Mouse (Mus musculus) bone marrow macrophage, adult 2 months (primary cell): ENCODE results near the gene Kat6b. TPM values are rescaled to one million over a fixed set of nuclear protein-coding genes. Genes with fewer than 3 reads are reported as not detected.
A peak's percentile ranks its signal among the peaks of the same experiment; 100 is the strongest.

Experiments used
- H3K27ac ChIP-seq: 2 replicates; pipeline ENCODE4 v1.5.1; 2012; ENCODE audit warnings: low read depth, low read length; ENCODE audit not compliant: insufficient read depth
- H3K4me1 ChIP-seq: 2 replicates; pipeline ENCODE4 v1.6.1; 2012; ENCODE audit warnings: low read length; ENCODE audit not compliant: control insufficient read depth, insufficient read depth
- H3K4me3 ChIP-seq: 2 replicates; pipeline ENCODE4 v1.5.1; 2012; ENCODE audit warnings: mild to moderate bottlenecking, low read length, moderate library complexity; ENCODE audit not compliant: insufficient read depth
- CTCF ChIP-seq: IDR thresholded peaks from 2 replicates; pipeline ENCODE4 v1.5.1; 2012; ENCODE audit warnings: low read depth, mild to moderate bottlenecking, low read length, moderate library complexity
- POLR2A ChIP-seq: IDR thresholded peaks from 2 replicates; pipeline ENCODE4 v1.6.1; 2012; ENCODE audit warnings: mild to moderate bottlenecking, low read depth, low read length, borderline replicate concordance
- polyA plus RNA-seq: library from polyadenylated mRNA; stranded (reverse); fragments of >200 nt; gene quantifications from 2 replicates; pipeline ENCODE4 v1.2.4, GENCODE M21; 2012; ENCODE audit not compliant: missing spikeins, insufficient read depth, insufficient read length

Kat6b gene
- polyA plus RNA-seq, 1 experiment = 9.0 TPM

GRCm38 (mm10) chr14:21600628-21601027 lies 119.4 kb downstream of the Kat6b start:
- no peak for TF ChIP-seq CTCF
- no peak for TF ChIP-seq POLR2A
- H3K27ac ChIP-seq = no peak overlapping the region
- peaks cover 2% of the 10 kb centered on the region; the same call in 1 of the 2 replicates for H3K4me1 ChIP-seq
- H3K4me3 ChIP-seq = no peak overlapping the region

GRCm38 (mm10) chr14:21602166-21602565 lies 120.9 kb downstream of the Kat6b start:
- Histone ChIP-seq H3K4me3 (no peak overlapping the region), H3K4me1 (peaks cover 2% of the 10 kb centered on the region; the same call in 1 of the 2 replicates), H3K27ac (no peak overlapping the region)
- no peak for TF ChIP-seq CTCF
- TF ChIP-seq POLR2A = no peak

GRCm38 (mm10) chr14:21602937-21603336 lies 121.7 kb downstream of the Kat6b start:
- peaks cover 2% of the 10 kb centered on the region; the same call in 1 of the 2 replicates for H3K4me1 ChIP-seq
- H3K4me3 ChIP-seq = no peak overlapping the region
- no peak overlapping the region for H3K27ac ChIP-seq
- TF ChIP-seq POLR2A (no peak), CTCF (no peak)

GRCm38 (mm10) chr14:21607686-21608085 lies 126.5 kb downstream of the Kat6b start:
- Histone ChIP-seq H3K4me1 (peaks cover 11% of the 10 kb centered on the region), H3K4me3 (no peak overlapping the region), H3K27ac (no peak overlapping the region)
- TF ChIP-seq CTCF = no peak
- no peak for TF ChIP-seq POLR2A

GRCm38 (mm10) chr14:21608886-21609285 lies 127.7 kb downstream of the Kat6b start:
- no peak for TF ChIP-seq POLR2A
- no peak for TF ChIP-seq CTCF
- Histone ChIP-seq H3K27ac (no peak overlapping the region), H3K4me1 (peaks cover 20% of the 10 kb centered on the region), H3K4me3 (no peak overlapping the region)

- Histone ChIP-seq H3K4me1 (peaks cover 32% of the 10 kb centered on the region), H3K27ac (no peak overlapping the region), H3K4me3 (no peak overlapping the region)
- no peak for TF ChIP-seq CTCF
- no peak for TF ChIP-seq POLR2A
Measured at GRCm38 (mm10) chr14:21610224-21610623, 129.0 kb downstream of the Kat6b start.

- peak overlapping the region; percentile 71 for H3K27ac ChIP-seq
- H3K4me1 ChIP-seq = peaks cover 38% of the 10 kb centered on the region
- H3K4me3 ChIP-seq = no peak overlapping the region
- TF ChIP-seq CTCF (no peak), POLR2A (no peak)
Measured at GRCm38 (mm10) chr14:21613031-21613430, 131.8 kb downstream of the Kat6b start.

GRCm38 (mm10) chr14:21614103-21614502 lies 132.9 kb downstream of the Kat6b start:
- peaks cover 38% of the 10 kb centered on the region for H3K4me1 ChIP-seq
- no peak for TF ChIP-seq POLR2A
- TF ChIP-seq CTCF = no peak
- H3K27ac ChIP-seq = peak overlapping the region; percentile 71
- H3K4me3 ChIP-seq = no peak overlapping the region

GRCm38 (mm10) chr14:21615853-21616252 lies 134.6 kb downstream of the Kat6b start:
- Histone ChIP-seq H3K4me1 (peaks cover 38% of the 10 kb centered on the region), H3K4me3 (no peak overlapping the region), H3K27ac (no peak overlapping the region)
- TF ChIP-seq CTCF = no peak
- TF ChIP-seq POLR2A = no peak

- Histone ChIP-seq H3K4me1 (peaks cover 32% of the 10 kb centered on the region), H3K4me3 (no peak overlapping the region), H3K27ac (no peak overlapping the region)
- no peak for TF ChIP-seq CTCF
- TF ChIP-seq POLR2A = no peak
Measured at GRCm38 (mm10) chr14:21617221-21617980, 136.2 kb downstream of the Kat6b start.

- Histone ChIP-seq H3K4me3 (no peak overlapping the region), H3K27ac (no peak overlapping the region), H3K4me1 (peaks cover 13% of the 10 kb centered on the region)
- no peak for TF ChIP-seq CTCF
- no peak for TF ChIP-seq POLR2A
Measured at GRCm38 (mm10) chr14:21619951-21620350, 138.7 kb downstream of the Kat6b start.
